Mouse (Mus musculus) ES-E14 (cell line): ENCODE data around the gene Myo5c. TPM values are rescaled to one million over a fixed set of nuclear protein-coding genes. Genes with fewer than 3 reads are reported as not detected.

Experiments used
- DNase-seq: peaks from one replicate; pipeline ENCODE4 v3.0.0-alpha.2; 2013; ENCODE audit warnings: low read depth, low spot score
- H3K27ac ChIP-seq: 2 replicates; pipeline ENCODE4 v1.5.1; 2012; ENCODE audit warnings: low read depth, mild to moderate bottlenecking, low read length, moderate library complexity, mixed read lengths; ENCODE audit not compliant: poor library complexity, insufficient read depth, severe bottlenecking
- H3K36me3 ChIP-seq: 2 replicates; pipeline ENCODE4 v1.6.1; 2012; ENCODE audit warnings: mild to moderate bottlenecking, low read length, moderate library complexity, mixed read lengths; ENCODE audit not compliant: control insufficient read depth, poor library complexity, insufficient read depth, severe bottlenecking
- H3K4me1 ChIP-seq, 2 experiments: fragments of 150-350 bp in 1 of 2; sonication (generic) in 1 of 2; 2 replicates each; pipeline ENCODE4 v1.6.1; 2012; ENCODE audit warnings: low read length in 2 of 2, mild to moderate bottlenecking in 1 of 2, mixed read lengths in 1 of 2; ENCODE audit not compliant: control insufficient read depth in 2 of 2, insufficient read depth in 2 of 2, poor library complexity in 1 of 2
- H3K4me3 ChIP-seq, 2 experiments: fragments of 150-350 bp in 1 of 2; sonication (generic) in 1 of 2; 2 replicates each; pipeline ENCODE4 v1.5.1; 2012; ENCODE audit warnings: low read length in 2 of 2, low read depth in 1 of 2, mild to moderate bottlenecking in 1 of 2, mixed read lengths in 1 of 2; ENCODE audit not compliant: insufficient read depth in 1 of 2, poor library complexity in 1 of 2, severe bottlenecking in 1 of 2
- H3K9ac ChIP-seq: 2 replicates; pipeline ENCODE4 v1.6.1; 2012; ENCODE audit warnings: low read depth, mild to moderate bottlenecking, low read length, mixed read lengths; ENCODE audit not compliant: poor library complexity, insufficient read depth, severe bottlenecking
- H3K9me3 ChIP-seq: fragments of 150-350 bp; sonication (generic); 2 replicates; pipeline ENCODE4 v1.6.1; 2012; ENCODE audit warnings: low read depth, mild to moderate bottlenecking, low read length; ENCODE audit not compliant: control insufficient read depth, insufficient read depth
- CHD2 ChIP-seq: IDR thresholded peaks from 2 replicates; pipeline ENCODE4 v1.6.1; 2014; ENCODE audit warnings: mild to moderate bottlenecking, low read depth, low read length, inconsistent platforms
- HCFC1 ChIP-seq: IDR thresholded peaks from 2 replicates; pipeline ENCODE4 v1.6.1; 2012; ENCODE audit warnings: low read length, inconsistent platforms, borderline replicate concordance; ENCODE audit not compliant: insufficient read depth
- MAFK ChIP-seq: IDR thresholded peaks from 2 replicates; pipeline ENCODE4 v1.6.1; 2014; ENCODE audit warnings: mild to moderate bottlenecking, low read depth, low read length, inconsistent platforms; ENCODE audit not compliant: insufficient read depth
- ZC3H11A ChIP-seq: IDR thresholded peaks from 2 replicates; pipeline ENCODE4 v1.6.1; 2012; ENCODE audit warnings: low read depth, mild to moderate bottlenecking, inconsistent platforms, low read length, borderline replicate concordance
- ZNF384 ChIP-seq: IDR thresholded peaks from 2 replicates; pipeline ENCODE4 v1.6.1; 2012; ENCODE audit warnings: low read depth, low read length, inconsistent platforms
- in situ Hi-C, 2 experiments: fragments of 600-800 bp; cut with MboI; formaldehyde crosslinking; loops; one replicate each; pipeline ENCODE4 v1.15.1; 2025; ENCODE audit warnings: low sequenced_read_pairs in 2 of 2, inconsistent platforms in 1 of 2; ENCODE audit not compliant: unreplicated experiment in 2 of 2
- total RNA-seq: library from RNA; depleted of rRNA; stranded (reverse); fragments of 300-350 nt; gene quantifications from 2 replicates; pipeline ENCODE4 v1.2.3, GENCODE M21; 2012

Gene Myo5c
- total RNA-seq, 1 experiment: 7.5 TPM

GRCm38 (mm10) chr9:75315238-75315637, 83.4 kb downstream of the Myo5c start:
- in situ Hi-C loops: no loop called here
- TF ChIP-seq MAFK (no peak), HCFC1 (no peak), ZC3H11A (no peak), ZNF384 (no peak), CHD2 (no peak)
- peaks cover 6 to 14% of the 10 kb centered on the region in 2 experiments; a peak in 2 of 4 replicates for H3K4me1 ChIP-seq
- H3K9ac ChIP-seq: no peak overlapping the region
- no peak for DNase-seq
- no peak overlapping the region for H3K27ac ChIP-seq
- H3K9me3 ChIP-seq: no peaks in the 10 kb centered on the region
- no peak overlapping the region for H3K4me3 ChIP-seq
- H3K36me3 ChIP-seq: no peaks in the 10 kb centered on the region

DNA sequence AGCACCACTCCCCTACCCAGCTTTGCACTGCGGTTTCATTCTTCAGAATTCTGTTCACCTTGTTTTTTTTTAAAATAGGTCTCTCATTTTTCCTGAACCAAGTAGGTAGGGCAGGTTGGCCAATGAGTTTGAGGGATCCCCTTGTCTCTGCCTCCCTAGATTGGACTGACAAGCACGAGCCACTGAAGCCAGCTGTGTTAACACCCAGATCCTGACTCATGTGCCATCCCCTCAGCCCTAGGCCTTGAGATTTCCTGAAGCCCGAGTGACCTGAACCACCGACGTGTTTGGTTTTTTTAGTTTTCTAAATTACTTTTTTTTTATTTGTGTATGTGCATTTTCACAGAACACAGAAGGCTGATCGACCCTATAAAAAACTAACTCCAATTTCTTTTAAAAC, 85.0 kb downstream of the Myo5c start:
- Histone ChIP-seq H3K27ac (no peak overlapping the region), H3K4me3 (no peak overlapping the region), H3K4me1 (peaks cover 6 to 14% of the 10 kb centered on the region in 2 experiments; a peak in 2 of 4 replicates), H3K9ac (no peak overlapping the region), H3K36me3 (no peaks in the 10 kb centered on the region), H3K9me3 (no peaks in the 10 kb centered on the region)
- DNase-seq: no peak
- in situ Hi-C loops: no loop called here
- TF ChIP-seq ZNF384: no peak
- TF ChIP-seq CHD2: no peak
- no peak for TF ChIP-seq MAFK
- TF ChIP-seq HCFC1: no peak
- no peak for TF ChIP-seq ZC3H11A

GRCm38 (mm10) chr9:75318196-75318595, 86.4 kb downstream of the Myo5c start:
- H3K4me1 ChIP-seq: peaks cover 6 to 14% of the 10 kb centered on the region in 2 experiments; a peak in 2 of 4 replicates
- TF ChIP-seq CHD2 (no peak), HCFC1 (no peak), ZC3H11A (no peak), MAFK (no peak), ZNF384 (no peak)
- H3K4me3 ChIP-seq: no peak overlapping the region
- no peak overlapping the region for H3K27ac ChIP-seq
- no peak overlapping the region for H3K9ac ChIP-seq
- no peak for DNase-seq
- in situ Hi-C loops: no loop called here
- H3K9me3 ChIP-seq: no peaks in the 10 kb centered on the region
- H3K36me3 ChIP-seq: no peaks in the 10 kb centered on the region

DNA sequence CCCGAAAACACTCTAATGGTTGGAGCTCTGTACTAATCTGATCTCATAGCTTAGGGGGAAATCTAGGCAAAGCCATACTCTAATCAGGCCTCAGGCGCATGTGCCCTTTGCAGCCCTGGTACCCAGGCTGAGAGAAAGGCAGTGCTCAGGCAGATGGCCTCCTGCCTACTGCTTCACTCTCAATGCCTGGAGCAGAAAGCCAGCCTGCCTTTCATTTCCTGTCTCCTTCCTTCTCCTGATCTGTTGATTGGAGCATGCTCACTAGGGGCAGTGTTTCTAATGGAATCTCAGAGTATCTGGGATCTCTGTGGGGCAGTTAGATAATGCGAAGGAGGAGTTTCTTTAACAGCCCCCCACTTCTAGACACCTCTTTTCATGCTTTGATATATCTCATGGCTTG, 87.5 kb downstream of the Myo5c start:
- no peak overlapping the region; a peak in 1 of 4 replicates for H3K4me3 ChIP-seq
- in situ Hi-C loops: no loop called here
- no peak for DNase-seq
- H3K27ac ChIP-seq: no peak overlapping the region
- no peaks in the 10 kb centered on the region for H3K36me3 ChIP-seq
- no peaks in the 10 kb centered on the region for H3K9me3 ChIP-seq
- H3K9ac ChIP-seq: no peak overlapping the region
- H3K4me1 ChIP-seq: peaks cover 6 to 9% of the 10 kb centered on the region in 2 experiments; a peak in 2 of 4 replicates
- TF ChIP-seq ZNF384: no peak
- TF ChIP-seq HCFC1: no peak
- no peak for TF ChIP-seq ZC3H11A
- no peak for TF ChIP-seq CHD2
- no peak for TF ChIP-seq MAFK
